Mouse (Mus musculus): ENCODE results near the gene Gorasp1.

Gorasp1 gene

DNA sequence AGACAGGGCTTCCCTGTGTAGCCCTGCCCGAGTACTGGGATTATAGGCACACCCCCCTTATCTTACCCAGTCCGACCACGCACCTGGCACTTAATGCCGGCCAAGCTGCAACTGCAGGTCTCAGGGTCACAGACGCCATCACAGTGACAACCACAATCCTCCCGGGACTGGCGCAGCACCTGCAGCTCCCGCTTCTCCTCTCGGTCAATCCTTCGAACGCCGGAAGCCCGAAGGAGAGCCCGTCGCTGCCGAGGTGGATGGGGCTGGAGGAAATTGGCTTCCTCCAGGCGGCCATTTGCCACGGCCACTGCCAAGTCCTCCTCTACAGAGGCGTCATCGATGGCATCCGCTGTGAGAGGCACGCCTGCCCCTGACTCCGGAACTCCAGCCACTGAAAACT lies 35.9 kb upstream of the Gorasp1 start:
- intact Hi-C loops (cut with DNase I) = no loop called here

DNA sequence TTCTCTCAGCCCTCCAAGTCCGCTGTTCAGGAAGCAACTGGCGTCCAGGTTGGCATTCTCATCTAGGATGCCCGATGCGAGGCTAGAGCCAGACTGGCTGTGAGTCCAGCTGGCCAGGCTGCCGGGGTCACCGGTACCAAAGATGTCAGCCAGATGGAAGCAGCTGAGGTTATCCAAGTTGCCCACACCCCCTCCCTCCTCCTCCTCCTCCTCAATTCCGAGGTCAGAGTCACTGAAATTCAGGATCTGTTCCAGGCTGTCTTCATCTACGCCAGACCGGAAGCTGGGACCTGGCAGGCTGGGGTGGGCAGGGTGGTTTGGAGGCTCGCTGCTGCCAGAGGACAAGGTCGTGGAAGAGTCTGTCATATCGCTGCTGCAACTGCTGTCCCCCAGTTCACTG lies 35.2 kb upstream of the Gorasp1 start:
- intact Hi-C loops (cut with DNase I) = no loop called here

DNA sequence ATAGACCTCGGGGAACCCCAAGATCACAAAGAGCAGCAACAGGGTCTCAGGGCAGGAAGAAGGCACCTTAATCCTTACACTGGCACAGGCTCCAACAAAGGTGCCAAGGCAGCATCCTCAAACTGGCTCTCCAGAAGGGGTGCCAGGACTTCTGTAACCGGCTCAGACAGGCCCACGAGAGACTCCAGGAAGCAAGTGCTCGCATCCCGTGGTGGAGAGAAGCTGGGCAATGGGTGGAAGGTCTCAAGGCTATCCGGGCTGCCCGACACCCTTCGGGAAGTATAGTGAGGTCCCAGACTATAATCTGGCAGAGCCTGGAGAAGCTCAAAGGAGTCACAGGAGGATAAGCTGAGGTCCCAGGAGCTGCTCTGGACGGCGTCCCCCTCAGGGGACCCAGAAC lies 34.8 kb upstream of the Gorasp1 start:
- intact Hi-C loops (cut with DNase I) = no loop called here

DNA sequence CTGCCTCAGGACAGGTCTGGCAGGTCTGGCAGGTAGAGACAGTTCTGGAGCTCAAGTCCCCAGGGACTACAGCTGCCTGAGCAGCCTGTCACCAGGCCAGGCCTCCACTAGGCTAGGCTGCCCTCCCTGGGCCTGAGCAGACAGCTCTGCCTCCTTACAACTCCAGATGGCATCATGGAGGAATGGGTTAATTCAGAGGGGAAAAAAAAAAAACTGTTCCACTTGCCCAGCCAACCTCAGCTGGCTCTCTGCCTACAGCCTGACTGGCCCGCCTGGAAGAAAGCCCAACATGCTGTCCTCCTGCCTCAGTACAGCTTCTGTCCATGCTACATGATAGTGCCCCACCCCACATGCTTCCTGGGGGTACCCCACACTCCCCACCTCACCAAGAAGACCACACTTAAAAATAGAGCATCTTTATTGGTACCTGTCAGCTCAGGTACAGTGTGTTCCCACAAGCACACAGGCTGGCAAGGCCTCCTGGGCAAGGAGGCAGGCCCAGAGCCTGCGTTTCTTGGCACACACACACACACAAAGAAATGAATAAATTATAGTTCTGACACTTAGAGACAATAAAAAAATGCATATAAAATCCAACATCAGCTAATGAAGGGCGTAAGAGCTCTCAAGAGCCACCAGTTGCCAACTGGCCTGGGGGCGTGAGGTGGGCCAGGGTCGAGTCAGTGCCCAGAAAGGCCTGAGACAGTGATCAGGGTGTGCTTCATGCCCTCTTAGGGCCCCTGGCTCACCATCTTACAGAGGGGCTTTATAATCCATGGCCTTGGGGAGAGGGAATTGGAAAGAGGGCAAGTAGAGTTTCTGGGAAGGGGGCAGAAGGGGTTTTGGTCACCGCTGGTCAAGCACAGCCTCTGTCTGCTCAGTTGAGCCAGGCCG lies 33.6 kb upstream of the Gorasp1 start:
- intact Hi-C loops (cut with DNase I) = no loop called here

DNA sequence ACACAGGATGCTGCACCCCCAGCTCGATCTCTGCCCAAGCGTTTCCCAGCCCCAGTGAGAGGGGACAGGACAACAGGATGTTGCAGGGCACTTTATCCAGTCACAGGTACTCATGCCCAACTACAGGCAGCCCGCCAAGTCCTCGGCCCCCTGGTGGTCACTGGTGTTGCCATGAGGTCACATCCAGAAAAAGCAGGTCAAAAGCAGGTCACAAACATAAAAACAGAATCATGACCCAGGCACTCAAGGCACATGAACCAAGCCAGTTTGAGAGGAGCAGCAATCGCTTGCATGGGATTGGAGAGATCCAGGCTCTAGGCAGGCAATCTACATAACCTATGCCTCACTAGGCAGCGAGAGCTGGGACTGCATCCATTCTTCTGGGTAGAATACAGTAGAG lies 32.9 kb upstream of the Gorasp1 start:
- intact Hi-C loops (cut with DNase I) = no loop called here

DNA sequence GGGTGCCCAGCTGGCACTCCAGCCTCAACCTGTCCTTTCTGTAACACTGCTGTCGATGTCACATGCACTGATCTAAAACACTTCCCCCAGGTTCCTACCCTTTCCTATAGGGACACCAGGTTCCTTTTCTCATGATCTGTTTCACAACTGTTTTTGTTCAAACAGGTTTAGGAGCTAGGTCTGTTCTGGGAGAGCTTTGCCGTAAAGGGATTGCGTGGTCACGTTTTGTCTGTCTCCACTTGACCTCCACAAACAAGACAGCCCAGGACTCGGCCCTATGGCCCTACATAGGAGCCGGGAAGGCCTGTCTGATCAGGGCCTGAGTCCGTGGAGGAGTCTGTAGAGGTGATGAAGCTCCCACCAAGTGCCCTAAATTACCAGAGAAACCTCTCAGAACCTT lies 32.4 kb upstream of the Gorasp1 start:
- intact Hi-C loops (cut with DNase I) = no loop called here

DNA sequence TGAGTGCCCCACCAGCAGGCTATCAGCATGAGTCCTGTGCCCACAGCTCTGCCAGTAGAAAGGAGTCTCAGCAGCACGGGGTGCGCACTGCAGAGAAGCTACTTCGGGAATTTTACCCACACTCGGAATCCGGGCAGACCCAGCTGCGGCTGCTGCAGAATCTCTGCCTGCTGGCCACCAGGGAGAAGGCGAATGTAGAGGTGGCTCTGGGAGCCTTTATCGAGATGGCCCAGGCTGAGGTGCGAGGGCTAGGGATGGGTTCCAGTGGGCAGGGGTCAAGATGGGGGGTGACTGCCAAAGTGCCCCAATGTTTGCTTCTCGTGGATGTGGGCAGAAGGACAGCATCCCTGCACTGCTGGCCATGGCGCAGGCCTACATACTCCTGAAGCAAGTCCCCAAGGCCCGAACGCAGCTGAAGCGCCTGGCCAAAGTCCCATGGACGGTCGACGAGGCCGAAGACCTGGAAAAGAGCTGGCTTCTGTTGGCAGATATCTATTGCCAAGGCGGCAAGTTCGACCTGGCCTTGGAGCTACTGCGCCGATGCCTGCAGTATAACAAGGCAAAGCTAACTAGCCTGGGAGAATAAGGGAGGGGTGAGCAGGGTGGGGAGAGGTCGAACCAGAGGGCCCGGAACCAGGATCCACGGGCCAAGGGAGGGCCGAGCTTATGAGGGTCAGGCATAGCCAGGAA lies 29.0 kb upstream of the Gorasp1 start:
- intact Hi-C loops (cut with DNase I) = no loop called here

DNA sequence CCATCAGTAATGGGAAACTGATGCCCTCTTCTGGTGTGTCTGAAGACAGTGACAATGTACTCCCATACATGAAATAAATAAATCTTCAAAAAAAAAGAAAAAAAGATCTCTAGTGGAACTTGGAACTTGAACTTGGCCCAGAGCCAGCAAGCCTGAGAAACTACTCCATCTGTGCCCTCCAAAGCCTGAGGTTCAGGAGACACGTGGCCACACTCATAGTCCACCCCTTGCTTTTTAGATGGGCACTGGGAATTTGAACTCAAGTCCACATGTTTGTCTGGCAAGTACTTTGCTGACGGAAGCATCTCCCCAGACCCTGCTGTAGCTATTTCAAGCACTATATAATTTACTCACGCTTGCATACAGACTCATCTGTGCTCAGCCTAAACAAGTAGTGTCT lies 27.8 kb upstream of the Gorasp1 start:
- intact Hi-C loops (cut with DNase I) = no loop called here

DNA sequence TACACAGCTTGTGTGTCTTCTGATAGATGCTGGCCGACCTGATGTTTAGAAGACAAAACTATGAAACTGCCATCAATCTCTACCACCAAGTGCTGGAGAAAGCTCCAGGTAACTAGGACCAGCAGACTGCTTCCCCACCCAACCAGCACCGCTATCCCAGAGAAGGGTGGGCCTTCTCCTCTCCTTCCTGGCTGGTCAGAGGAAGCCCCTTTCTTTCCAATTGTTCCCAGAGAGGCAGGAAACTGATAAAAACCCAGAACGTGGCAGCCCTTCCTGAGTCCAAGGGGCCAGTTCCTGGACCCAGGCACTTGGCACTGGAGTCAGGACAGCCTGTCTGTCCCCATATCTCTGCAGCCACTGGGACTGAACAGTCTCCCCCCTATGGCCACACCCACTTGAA lies 26.8 kb upstream of the Gorasp1 start:
- intact Hi-C loops (cut with DNase I) = loop anchor here (5.0 kb wide), 2 partner anchors 48 to 108 kb away; no protein-coding TSS in a partner anchor

DNA sequence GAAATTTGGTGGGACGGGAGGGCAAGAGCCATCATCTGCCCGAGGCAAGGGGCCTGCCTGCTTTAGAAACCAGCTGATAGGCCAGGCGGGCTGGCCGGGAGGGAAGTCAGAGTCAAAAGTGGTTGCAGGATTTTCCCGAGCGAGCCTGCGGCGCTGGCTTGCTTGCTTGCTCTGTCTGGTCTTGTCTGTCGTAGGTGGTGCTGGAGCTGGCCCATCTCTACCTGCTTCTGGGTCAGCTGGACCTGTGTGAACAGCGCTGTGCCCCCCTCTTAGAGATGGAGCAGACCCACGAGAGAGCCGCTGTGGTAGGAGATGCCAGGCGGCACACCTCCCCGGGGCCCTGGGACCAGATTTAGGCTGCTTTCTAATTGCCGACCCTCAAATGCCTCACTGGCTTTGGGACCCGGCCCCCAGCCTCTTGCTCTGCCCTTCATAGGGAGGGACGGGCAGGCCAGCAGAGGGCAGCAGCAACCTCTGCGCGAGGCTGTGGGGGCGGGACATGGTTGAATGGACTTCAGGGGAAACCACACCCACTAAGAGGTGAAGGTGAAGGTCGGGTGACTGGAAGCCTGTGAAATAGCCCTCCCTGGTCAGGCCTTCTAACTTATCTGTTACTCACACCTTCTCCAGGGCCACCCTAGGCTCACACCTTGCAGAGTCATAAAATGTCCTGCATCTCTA lies 25.8 kb upstream of the Gorasp1 start:
- intact Hi-C loops (cut with DNase I) = loop anchor here (5.0 kb wide), 2 partner anchors 49 to 109 kb away; no protein-coding TSS in a partner anchor

DNA sequence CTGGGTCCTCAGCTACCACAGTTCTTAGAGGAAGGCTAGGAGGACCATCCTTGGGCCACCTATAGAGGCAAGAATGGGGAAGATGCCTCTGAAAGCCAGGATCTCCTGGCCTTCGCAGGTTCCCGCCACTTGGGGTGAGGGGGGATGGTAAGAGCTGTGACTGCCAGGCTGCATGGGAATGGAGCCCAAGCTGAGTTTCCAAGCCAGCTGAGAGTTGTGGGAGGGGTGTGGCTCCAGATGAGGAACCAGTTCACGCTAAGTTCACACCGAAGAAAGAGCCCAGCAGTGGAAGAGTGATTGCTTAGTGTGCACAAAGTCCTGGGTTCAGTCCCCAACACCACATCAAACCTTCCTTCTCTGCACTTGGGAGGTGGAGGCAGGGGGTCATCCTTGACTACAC lies 24.9 kb upstream of the Gorasp1 start:
- intact Hi-C loops (cut with DNase I) = loop anchor here (5.0 kb wide), 2 partner anchors 50 to 110 kb away; no protein-coding TSS in a partner anchor

DNA sequence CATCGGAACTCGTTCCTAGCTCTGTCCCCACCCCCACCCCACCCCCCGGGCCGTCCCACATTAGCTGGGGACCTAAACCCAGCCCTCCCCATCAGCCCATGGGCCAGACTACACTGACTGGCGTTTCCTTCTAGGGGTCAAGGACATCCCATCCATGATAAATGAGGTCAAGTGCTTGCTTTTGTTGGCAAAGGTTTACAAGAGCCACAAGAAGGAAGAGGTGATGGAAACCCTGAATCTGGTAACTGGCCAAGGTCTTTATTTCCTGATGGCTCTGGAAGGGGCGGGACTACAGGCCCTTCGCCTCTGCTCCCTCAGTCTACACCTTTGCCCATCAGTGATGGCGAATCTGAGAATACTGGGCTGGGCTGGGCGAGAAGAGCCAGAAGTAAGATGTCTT lies 21.5 kb upstream of the Gorasp1 start:
- intact Hi-C loops (cut with DNase I) = no loop called here

DNA sequence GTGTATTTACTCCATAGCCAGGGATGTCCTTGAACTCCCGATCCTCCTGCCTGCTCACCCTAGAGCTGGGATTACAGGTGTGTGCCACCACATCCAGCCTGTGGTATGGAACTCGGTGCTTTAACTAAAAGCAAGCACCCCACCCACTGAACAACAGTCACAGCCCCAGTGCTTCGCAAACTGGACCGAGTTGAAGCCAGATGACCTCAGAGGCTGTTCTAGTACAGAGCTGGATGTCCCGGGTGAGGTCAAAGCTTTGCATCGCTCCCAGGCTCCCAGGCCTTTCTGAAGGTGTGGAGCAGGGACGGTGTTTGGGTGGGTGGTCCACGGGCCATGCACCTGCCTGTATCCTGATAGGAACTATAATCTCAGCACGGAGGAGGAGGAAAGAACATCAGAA lies 14.0 kb upstream of the Gorasp1 start:
- intact Hi-C loops (cut with DNase I) = no loop called here

DNA sequence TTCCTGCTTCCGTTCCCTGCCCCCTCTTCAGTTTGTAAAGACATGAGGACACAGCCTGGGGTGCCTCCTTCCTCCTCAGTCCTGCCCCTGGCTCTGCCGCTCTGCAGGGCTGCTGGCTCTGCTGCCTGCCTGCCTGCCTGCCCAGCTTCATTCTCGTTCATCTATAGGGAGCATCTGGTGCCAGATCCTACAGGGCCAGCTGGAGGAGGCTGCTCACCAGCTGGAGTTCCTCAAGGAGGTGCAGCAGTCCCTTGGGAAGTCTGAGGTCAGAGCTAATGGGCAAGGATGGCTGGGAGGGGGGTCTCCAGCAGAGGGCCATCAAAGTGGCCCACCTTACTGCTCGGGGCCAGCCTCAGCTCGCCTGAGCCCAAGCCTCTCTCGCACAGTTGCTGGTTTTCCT lies 13.1 kb upstream of the Gorasp1 start:
- intact Hi-C loops (cut with DNase I) = no loop called here

DNA sequence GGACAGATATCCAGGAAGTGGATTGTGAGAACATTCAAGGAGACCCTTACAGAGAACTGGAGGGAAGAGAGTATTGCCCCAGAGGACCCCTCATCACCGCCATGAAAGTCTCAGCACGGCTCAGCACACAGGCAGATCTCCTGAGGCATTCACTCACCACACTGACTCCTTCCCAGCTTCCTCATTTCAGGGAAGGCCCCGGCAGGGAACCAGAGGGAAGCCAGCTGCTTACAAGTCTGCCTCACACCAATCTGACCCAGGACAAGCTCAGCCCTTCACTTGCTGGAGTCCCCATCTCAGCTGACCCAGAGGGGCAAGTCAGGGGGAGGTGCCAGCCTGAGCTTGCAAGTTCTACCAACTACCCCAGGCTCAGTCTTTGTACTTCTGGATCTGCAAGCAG lies 11.4 kb upstream of the Gorasp1 start:
- intact Hi-C loops (cut with DNase I) = no loop called here

DNA sequence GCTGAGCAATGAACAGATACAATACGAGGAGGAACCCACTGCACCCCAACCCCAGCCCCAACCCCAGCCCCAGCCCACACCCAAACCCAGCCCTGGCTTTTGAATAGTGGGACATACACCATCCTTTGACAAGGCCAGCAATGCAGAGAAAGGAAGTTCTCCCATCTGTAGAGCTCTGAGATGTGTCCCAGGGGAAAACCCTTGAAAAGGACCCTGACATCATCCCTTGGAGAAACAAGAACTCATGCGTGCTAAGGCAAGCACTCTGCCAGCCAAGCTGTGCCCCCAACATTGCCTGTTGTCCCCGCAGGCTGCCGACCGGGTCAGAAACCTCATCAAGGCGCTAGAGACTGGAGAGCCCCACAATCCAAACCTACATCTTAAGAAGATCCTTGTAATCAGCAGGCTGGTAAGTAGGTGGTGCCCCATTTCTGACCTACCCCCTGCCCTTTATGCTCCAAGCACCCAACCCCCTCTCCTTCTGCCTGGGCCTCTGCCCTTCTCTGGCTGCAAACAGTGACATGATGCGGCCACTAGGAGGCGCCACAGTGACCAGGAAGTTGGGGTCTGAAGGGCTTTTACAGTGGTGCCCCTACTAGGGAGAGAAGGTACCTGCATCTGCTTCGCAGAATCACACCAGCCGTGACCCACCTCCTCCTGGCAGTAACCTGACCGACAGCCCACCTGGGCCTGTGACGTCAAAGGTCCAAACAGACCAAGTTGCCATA lies 8.0 kb upstream of the Gorasp1 start:
- intact Hi-C loops (cut with DNase I) = no loop called here

DNA sequence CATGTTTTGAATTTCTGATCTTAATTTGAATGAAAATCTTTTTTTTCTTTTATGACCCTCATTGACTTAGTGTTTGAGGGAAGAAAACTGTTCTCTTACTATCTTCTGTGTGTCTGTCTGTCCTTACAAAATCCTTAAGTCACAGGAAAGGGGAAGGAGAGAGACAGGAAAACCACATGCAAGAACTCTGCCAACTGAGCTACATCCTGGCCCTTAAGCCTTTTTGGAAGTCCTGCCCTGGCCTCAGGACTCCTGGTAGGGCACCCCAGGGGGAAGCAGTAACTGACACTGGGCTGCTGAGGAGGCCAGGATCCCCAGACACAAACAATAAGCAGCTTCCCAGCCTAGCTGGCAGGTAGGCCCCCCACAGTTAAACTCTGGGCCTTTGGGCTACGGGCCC lies 6.0 kb upstream of the Gorasp1 start:
- intact Hi-C loops (cut with DNase I) = no loop called here

DNA sequence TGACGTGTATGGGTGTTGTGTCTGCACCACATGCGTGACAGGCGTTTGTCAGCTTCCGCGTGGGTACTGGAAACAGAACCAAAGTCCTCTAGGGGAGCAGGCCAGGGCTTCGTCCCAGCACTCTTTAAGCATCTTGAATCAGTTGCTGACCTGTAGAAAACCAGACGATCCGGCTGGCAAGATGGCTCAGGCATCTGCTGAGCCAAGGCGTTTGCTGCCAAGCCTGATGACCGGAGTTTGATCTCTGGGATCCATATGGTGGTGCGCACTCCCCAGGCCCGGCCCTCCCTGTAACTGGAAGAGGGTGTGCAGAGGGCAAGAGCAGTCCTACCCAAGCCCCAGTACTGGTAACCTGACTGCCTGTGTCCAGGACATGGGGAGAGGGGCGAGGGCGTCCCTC lies 4.5 kb upstream of the Gorasp1 start:
- intact Hi-C loops (cut with DNase I) = no loop called here

DNA sequence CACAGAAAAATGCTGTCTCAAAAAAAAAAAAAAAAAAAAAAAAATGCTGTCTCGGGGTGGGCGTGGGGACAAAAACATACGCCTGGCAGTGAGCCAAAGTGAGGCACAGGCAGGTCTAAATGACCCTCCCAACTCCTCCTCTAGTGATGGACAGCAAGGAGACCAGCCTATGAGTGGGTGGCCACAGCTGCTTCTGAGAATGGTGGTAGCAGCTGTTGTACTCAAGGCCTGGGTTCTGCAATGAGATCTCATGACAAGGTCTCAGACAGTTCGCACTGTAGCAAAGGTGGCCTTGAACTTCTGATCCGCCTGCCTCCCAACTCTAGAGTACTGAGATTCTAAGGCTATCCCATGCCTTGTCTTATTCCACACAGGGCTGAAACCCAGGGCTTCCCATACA lies 4.0 kb upstream of the Gorasp1 start:
- intact Hi-C loops (cut with DNase I) = no loop called here

DNA sequence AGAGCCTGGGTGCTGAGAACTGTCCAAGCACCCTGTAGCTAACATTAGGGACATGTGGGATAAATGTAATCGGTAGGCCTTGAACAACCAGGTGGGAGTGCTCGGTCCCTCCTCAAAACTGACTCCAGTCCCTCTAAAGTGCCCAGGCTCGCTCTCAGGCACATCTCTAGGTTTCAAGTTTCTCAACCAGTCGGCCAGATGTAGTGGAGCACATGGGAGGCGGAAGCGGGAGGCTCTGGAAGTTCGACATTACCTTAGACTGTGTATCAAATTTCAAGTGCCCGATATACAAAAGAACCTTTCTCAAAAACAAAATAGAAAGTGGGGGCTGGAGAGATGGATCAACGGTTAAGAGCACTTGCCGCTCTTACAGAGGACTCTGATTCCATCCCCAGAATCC lies 2.3 kb upstream of the Gorasp1 start:
- intact Hi-C loops (cut with DNase I) = no loop called here

DNA sequence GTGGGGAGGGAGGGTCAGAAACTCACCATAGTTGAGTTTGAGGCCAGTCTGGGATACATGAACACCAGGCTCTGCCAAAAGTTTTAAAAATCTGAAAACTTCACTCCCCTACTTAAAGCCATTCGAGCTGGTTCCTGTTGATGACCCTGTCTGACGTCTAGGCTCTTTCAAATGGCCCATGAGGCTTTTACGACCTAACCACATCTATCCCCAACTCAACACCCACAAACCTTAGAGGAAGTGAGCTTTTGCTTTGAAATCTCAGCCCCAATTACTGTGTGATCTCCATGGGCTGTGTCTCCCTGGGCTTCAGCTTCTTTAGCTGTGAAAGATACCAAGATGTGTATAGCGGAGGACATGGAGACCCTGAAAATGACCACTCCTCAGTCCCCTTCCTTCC lies 1.1 kb upstream of the Gorasp1 start:
- intact Hi-C loops (cut with DNase I) = no loop called here

Measured in adrenal gland (tissue).